8 mouse cellular contexts compared by ENCODE assay signal in the genomic region with DNA sequence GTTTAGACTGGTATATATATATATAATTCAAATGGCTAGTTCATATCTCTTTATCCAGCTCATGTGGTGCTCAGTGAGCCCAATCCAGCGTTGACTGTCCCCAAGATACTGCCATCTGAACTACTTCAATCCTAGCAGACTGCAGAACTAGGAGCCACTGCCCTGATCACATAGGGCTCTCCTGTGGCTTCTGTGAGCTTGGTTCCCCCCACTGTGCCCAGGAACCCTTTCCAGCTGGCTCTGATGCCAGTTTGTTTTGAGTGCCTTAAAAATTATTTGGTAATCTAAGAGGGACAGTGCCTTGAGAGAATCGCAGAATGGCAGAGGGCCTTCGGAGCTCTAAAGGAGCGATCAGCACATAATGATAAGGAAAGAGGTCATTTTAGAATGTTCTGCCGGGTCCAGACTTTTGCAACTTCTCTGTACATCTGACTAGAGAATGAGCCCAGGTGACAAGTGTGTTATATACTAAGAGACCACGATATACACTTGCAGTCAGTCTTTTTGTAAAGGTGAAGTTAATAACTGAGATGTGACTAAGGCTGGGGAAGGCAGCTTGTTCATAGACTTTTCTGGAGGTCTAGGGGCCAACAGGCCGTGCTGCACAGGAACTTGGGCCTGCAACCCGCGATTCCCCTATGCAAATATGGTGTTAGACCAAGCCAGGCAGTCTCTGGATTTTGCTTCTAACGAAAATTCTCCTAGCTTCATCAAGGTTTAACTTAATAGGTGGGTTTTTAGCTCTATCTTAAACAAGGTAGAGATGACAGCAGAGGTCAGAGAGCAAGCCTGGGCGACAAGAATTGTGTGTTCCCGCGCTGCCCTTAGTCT. TPM values are rescaled to one million over a fixed set of nuclear protein-coding genes. Genes with fewer than 3 reads are reported as not detected.
DNase-seq lines count a peak whose midpoint lies in the region; ATAC-seq and TF ChIP-seq lines count a peak whose summit lies in the region.

No protein-coding gene starts in this region.

- no peak for TF ChIP-seq EP300 in heart, postnatal 0 days (IDR thresholded peaks at IDR 0.05; ENCODE audit: low read depth)

- H3K4me3 ChIP-seq in brown adipose tissue, adult 24 weeks (ENCODE audit: insufficient read depth, low read depth, low read length): peak overlapping the region; percentile 65
- H3K4me3 ChIP-seq in heart, postnatal 0 days (ENCODE audit: low read depth, low read length): peak overlapping the region; percentile 75
- H3K4me3 ChIP-seq in midbrain, embryonic 13.5 days (replicated peaks): peak overlapping the region; percentile 48

- DNase-seq in heart, adult 11 months: peak; percentile 88
- DNase-seq in heart, adult 8-10 months (ENCODE audit: low spot score): no peak
- no peak for DNase-seq in heart, postnatal 0 days (ENCODE audit: low spot score)
- no peak for DNase-seq in Muller cell, postnatal 12 days (ENCODE audit: inconsistent ontology term)
- DNase-seq in urinary bladder, postnatal 14 days (ENCODE audit: low spot score): no peak
- DNase-seq in adrenal gland, adult 2 months: no peak

- no peak for ATAC-seq in heart, postnatal 0 days (ENCODE audit: insufficient read depth, low read depth)
- no peak for ATAC-seq in midbrain, embryonic 13.5 days

- 46% methylated on average over 13 of the region's 13 CpGs for WGBS in heart, postnatal 0 days
- WGBS in midbrain, embryonic 13.5 days: 12% methylated on average over 13 of the region's 13 CpGs

- H3K9ac ChIP-seq in heart, postnatal 0 days (replicated peaks; ENCODE audit: low read depth, low read length): peak overlapping the region; percentile 74
- H3K9ac ChIP-seq in midbrain, embryonic 13.5 days (replicated peaks): peak overlapping the region; percentile 54; the same call in 1 of the 2 replicates

- no peaks in the 10 kb centered on the region for H3K36me3 ChIP-seq in heart, postnatal 0 days (replicated peaks; ENCODE audit: control insufficient read depth, insufficient read depth, low read length)
- no peaks in the 10 kb centered on the region for H3K36me3 ChIP-seq in midbrain, embryonic 13.5 days

- H3K4me1 ChIP-seq in brown adipose tissue, adult 24 weeks (ENCODE audit: control insufficient read depth, insufficient read depth, insufficient read length, low read length): no peaks in the 10 kb centered on the region
- H3K4me1 ChIP-seq in heart, postnatal 0 days (ENCODE audit: control insufficient read depth, insufficient read depth): peaks cover 15% of the 10 kb centered on the region; the same call in 1 of the 2 replicates
- H3K4me1 ChIP-seq in midbrain, embryonic 13.5 days (replicated peaks): peaks cover 44% of the 10 kb centered on the region

- peak overlapping the region; percentile 89 for H3K27ac ChIP-seq in brown adipose tissue, adult 24 weeks (replicated peaks; ENCODE audit: low read depth, low read length)
- peak overlapping the region; percentile 73 for H3K27ac ChIP-seq in heart, postnatal 0 days (ENCODE audit: low read depth)
- no peak overlapping the region for H3K27ac ChIP-seq in midbrain, embryonic 13.5 days

- TF ChIP-seq CTCF in heart, postnatal 0 days (IDR thresholded peaks at IDR 0.05; ENCODE audit: low read depth): no peak

- peaks cover 57% of the 10 kb centered on the region for H3K27me3 ChIP-seq in heart, postnatal 0 days (ENCODE audit: control insufficient read depth, insufficient read depth, low read length)
- H3K27me3 ChIP-seq in midbrain, embryonic 13.5 days: peaks cover 99% of the 10 kb centered on the region

- peak overlapping the region; percentile 94 for H3K4me2 ChIP-seq in heart, postnatal 0 days (ENCODE audit: low read depth, low read length)
- peak overlapping the region; percentile 82 for H3K4me2 ChIP-seq in midbrain, embryonic 13.5 days (replicated peaks)

- H3K9me3 ChIP-seq in heart, postnatal 0 days (replicated peaks; ENCODE audit: control insufficient read depth, low read length): no peaks in the 10 kb centered on the region
- no peaks in the 10 kb centered on the region for H3K9me3 ChIP-seq in midbrain, embryonic 13.5 days

RNA-seq across cellular contexts. Expression of a gene that starts 2.3 kb away (rescaled TPM):
- total RNA-seq in heart, adult 8-10 months (2022): 10 to 100 TPM; 29.1 to 33.6 (median 30.5) TPM
- polyA plus RNA-seq in brown adipose tissue, adult 24 weeks (2012; ENCODE audit: insufficient read depth, insufficient read length, missing spikeins): 10.2 and 10.3 TPM in 2 replicates
- 7.1 and 10.3 TPM in 2 replicates for total RNA-seq in heart, postnatal 0 days (2014; rRNA removed; ENCODE audit: low replicate concordance)
- 10.5 and 10.9 TPM in 2 replicates for polyA plus RNA-seq in heart, postnatal 0 days (2015; fragmentation: Nextera tagmentation; extraction: Ambion mirVana)
- polyA plus RNA-seq in midbrain, embryonic 13.5 days (2015; fragmentation: Nextera tagmentation; extraction: Ambion mirVana): 3.6 and 3.7 TPM in 2 replicates
- total RNA-seq in adrenal gland, adult 2 months (2021): 10 to 100 TPM in 1 of 2 experiments, 1 to 10 TPM in 1; 8.9 to 10.3 TPM
- polyA plus RNA-seq in adrenal gland, adult 2 months (2012; rRNA removed): 1.3 and 1.5 TPM in 2 replicates
